Mouse (Mus musculus): ENCODE results near the gene Unc79. TPM values are rescaled to one million over a fixed set of nuclear protein-coding genes. Genes with fewer than 3 reads are reported as not detected.
A peak's percentile ranks its signal among the peaks of the same experiment; 100 is the strongest.

Unc79 gene
- total RNA-seq, 2 experiments from 2014 or later = 38.9 to 41.0 TPM

DNA sequence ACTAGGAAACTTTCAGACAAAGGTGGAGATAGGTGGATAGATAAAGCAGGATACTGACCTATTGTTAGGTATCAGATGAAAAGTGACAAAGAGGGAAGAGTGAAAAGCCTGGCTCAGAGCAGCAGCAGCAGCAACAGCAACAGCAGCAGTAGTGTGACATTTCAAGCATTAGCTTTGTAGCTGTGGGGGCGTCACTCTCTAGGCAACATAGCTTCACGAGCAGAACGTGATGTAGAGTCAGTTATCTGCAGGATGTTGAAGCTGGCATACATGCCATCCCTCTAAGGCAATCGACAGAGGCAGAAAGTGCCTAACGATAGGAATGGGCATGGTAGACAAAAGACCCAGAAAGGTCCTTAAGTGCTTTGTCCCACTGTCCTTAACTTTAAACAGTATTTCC lies 173.3 kb downstream of the Unc79 start:
- DNase-seq (ENCODE audit: low spot score in 2 of 2) = no peak

DNA sequence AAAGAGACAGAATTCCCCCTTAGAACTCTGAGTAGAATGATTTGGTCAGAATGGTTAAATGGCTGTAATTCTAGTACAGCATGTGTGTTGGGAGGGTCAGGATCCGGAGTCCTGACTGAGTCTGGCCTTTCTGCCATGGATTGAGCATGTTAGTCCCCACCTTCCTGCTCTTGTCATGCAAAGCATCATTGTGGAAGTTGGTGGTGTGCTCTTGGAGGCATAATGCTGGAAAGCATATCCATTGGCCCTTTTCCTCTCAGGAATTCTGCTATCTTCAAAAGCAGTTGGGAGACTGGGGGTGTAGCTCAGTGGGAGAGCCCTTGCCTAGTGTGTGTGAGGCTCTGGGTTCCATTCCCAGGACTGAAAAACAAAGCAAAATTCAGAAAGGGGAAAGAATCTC lies 175.2 kb downstream of the Unc79 start:
- DNase-seq (ENCODE audit: low spot score in 2 of 2) = no peak

DNA sequence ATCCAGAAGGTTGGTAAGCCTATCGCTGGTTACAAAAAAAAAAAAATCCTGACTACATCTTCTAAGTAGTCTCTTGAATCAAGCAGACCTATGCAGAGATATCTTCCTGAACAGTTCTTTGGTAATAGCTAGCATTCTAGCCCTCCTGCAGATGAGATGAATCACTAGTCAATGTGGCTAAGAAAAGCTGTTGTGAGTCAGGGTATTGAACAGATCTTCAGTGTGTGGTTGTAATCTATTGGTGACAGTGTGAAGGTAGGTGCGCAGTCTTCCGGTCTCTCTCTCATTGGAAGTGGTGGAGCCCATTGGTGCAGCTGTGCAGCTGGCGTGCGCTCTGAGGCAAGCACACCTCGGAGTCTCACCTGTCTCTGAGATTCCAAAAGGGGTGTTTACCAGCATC lies 180.3 kb downstream of the Unc79 start:
- no peak for DNase-seq (ENCODE audit: low spot score in 2 of 2)

DNA sequence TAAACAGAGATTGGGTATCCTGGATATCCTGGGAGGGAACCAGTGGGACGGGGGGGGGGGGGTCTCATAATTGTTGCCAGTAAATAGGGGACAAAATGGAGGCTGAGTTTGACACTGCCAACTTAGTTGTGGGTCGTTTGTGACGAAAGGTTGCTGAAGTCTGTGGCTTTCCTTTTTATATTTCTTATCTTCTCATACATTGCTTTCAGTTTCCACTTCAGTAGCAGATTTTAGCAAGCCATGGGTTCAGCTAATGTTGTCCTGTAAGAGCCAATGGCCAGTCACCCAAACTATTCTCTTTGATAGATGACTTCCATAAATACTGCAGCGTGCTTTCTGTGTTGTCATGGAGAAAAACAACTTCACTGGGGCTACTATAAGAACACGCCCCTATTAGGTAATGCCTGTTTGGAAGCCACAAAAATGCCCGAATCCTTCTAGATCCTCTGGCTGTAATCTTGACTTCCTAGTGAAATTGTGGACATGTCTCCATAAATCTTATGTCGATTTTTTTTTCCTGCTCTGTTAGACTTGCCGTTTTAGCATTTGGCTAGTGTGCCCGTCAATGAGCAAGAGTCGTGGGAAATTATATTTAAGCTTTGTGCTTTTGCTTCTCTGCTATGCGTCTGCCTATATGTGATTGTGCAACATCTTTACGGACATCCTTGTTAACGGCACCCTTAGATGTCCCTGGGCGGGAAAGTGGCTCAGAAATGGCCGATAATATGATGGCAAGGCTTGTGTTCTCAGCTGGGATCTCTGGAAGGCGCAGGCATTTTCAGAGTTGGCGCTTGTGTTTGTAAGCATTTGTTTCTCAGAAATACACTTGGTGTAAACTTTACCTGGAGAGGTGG lies 181.0 kb downstream of the Unc79 start:
- DNase-seq (ENCODE audit: low spot score in 2 of 2) = no peak

DNA sequence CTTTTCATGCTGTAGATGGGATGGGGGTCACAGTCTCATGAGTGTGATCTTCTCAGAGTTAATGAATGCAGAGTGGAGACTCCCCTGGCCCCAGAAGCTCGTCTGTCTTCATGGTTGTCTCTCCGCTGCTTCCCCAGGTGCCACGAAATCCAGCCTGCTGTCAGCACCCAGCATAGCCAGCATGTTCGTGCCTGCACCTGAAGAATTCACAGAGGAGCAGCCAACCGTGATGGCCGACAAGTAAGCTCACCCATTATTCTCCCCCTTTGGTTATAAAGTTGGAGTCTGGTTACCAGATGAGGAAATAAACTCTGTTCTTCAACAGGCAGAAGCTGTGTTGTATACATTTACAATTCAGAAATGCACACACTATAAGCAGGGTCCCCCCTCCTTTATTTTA lies 182.8 kb downstream of the Unc79 start:
- no peak for DNase-seq (ENCODE audit: low spot score in 2 of 2)

DNA sequence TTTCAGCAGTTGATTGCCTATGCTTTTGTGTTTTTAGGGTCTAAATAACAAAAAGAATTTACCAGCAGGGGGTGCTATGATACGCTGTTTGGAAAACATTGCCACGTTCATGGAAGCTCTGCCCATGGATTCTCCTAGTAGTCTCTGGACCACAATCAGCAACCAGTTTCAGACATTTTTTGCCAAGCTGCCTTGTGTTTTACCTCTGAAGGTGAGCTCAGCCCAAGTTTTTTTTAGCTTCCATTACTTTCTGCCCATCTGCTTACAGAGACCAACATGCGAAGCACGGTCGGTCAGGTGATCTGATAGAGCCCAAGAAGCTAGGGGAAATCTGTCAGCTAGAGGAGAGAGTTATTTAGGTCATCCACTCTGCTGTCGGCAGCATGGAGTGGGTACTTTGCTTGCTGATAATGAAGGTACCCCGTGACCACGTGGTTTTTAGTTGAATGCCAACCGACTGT lies 193.9 kb downstream of the Unc79 start:
- peak in 1 of 2 experiments; percentile 39 for DNase-seq (ENCODE audit: low spot score in 2 of 2)

DNA sequence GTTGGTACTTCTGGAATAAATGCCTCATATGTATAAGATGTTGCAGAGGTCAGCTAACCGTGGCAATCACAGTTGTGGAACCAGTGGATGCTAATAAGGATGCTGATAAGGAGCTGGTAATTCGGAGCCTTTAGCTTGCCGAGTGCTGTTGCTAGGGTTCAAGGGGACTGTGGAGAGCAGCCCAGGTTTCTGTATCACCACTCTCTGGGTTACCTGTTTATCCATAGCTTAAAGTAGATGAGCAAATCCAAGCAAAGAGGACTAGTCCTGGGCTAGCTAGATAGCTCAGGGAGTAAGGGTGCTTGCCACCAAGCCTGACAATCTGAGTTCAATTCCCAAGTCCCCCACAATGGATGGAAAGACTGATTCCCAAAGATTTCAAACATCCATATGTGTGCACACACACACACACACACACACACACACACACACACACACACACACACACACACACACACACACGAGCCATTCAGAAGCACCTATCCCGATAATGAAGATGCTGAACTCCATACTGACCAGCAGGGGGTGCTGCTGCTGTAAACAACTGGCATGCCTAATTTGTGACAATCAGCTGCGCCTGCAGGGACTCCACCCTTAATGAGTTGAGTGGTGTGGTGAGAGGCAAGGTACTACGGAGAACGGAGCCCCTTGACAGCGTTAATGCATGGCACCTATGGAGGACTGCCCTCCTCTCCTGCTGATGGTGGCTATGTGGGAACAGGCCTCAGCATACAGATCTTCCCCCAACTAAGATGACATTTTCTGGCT lies 195.3 kb downstream of the Unc79 start:
- DNase-seq (ENCODE audit: low spot score in 2 of 2) = peak; percentile 59 to 66

DNA sequence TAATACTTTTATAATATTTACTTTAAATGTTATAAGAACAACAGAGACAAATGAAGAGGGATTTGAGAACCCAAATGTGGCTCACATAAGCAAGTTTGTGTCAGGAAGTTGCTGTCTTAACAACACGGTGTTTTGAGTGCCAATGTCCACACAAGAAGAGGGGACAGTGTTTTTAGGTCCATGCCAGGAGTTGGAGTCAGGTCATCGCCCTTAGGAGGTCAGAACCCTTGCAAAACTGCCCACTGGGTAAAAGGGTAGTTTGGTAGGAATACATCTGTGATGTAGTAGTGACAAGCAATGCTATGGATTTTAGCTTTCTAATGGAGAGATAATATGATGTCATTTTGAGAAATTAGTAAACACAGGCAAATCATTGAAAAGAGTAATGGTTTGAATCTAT lies 201.6 kb downstream of the Unc79 start:
- no peak for DNase-seq (ENCODE audit: low spot score in 2 of 2)

DNA sequence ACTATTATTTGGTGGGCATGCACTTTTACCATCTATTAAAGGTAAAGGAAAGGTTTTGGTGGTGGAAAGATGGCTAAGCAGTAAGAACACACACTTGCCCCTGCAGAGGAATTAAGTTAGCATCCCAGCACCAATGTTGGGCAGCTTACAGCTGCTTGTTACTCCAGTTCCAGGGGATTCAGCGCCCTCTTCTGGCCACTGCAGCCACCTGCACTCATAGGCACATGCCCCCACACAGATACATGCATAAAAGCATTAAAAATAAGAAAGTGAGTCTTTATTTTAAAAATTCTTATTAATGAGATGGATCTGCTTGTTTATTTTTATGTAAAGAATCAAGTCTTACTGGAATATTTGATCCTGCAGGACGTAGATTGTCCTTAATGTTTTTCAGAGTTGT lies 206.3 kb downstream of the Unc79 start:
- DNase-seq (ENCODE audit: low spot score in 2 of 2) = no peak

DNA sequence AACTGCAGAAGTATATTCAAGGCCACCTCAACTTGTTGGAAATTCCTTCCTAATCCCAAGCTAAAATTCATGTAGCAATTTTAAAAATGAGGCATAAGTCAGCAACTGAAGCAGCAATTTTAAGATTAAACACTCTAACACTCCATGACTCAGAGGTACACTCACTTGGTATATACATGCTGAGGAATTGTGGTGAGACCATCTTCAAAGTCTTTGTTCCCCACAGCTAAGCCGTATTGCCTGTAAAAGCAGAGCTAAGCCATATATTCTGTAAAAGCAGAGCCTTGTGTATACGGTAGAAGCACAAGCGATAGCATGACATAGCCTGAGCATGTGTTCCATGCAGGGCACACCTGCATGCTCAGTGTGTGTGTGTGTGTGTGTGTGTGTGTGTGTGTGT lies 206.7 kb downstream of the Unc79 start:
- DNase-seq (ENCODE audit: low spot score in 2 of 2) = no peak

DNA sequence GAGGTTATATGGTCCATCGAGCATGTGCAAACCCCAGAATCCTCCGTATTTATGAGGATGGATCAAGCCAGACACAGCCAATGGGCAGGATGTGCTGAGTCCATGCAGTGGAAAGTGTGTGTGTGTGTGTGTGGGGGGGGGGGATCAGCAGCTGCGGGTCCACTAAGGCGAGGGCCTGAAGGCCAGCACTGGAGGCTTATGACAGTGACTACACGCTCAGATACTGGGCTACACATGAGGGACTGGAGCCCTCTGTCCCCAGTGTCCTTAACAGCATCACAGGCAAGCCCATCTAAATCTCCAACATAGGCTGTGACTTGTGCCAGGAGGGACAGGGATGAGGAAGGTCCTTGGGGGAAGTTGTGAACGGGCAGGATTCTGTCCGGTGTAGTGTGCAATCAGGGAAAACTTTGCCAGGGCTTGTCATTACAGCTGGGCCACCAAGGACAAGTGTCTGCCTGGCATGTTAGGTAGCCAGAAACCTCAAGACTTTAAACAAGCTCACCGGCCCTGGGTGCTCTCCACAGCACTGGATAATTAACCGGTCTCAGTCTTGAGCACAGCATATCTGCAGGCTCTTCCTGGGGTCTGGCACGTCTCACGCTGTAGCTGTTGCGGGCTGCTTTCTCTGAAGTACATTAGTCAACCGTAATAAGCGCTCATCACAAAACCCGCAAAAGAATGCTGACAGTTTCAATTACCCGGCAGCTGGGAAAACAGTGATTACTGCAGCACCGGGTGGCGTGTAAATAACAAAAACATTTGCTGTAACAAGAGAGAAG lies 208.7 kb downstream of the Unc79 start:
- DNase-seq (ENCODE audit: low spot score in 2 of 2) = no peak

DNA sequence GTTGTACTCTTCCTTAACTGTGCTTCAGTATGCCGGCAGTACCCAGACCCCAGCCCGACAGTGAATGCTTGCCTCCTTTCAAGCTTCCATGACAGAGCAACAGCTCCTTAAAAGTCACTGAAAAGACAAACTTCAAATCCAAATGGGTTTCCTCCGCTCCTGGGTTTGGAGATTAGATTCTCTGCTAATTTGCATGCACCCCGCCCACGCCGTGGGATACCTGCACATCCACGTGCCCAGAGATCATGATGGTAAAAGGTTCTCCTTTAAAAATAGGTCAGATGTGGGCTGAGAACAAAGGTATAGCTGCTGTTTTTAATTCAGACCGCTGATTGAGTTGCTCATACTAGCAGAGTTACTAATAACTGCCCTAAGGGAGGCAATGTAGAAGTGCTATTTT lies 210.4 kb downstream of the Unc79 start:
- DNase-seq (ENCODE audit: low spot score in 2 of 2) = no peak

DNA sequence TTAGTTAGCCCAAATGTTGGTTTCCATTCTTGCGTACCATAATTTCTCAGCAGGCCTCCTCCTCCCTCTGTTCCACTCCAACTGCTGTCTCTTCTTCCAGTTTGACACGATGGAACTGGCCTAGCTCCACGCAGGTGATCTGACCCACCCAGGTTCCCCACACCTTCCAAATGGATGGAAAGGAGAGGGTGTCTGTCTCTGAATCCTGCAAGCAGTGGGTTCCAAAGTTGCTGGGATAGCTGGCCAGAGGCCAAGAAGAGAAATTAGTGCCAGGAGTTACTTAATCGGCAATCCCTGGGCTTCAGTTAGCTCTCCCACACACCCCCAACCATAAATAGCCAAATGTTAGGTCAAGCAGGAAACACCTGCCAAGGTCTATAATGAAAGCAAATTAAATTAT lies 212.1 kb downstream of the Unc79 start:
- DNase-seq (ENCODE audit: low spot score in 2 of 2) = no peak

DNA sequence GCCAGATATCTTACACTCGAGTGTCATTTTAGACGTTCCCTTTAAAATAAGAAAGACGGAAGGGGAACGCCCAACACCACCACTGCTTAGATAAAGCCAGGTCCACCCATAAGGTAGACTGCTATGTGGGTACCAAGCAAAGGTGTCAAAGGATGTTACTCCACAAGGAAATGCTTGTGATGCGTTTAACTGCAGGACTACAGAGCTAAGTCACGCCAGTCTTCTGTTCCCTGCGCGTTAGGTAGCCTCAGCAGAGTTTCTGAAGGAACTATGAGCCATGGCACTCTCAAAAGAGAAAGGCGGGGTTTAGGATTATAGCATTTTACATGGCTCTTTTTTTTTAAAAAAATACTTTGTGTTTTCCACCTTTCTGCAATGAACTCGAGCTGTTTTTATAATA lies 214.9 kb downstream of the Unc79 start:
- DNase-seq (ENCODE audit: low spot score in 2 of 2) = no peak

DNA sequence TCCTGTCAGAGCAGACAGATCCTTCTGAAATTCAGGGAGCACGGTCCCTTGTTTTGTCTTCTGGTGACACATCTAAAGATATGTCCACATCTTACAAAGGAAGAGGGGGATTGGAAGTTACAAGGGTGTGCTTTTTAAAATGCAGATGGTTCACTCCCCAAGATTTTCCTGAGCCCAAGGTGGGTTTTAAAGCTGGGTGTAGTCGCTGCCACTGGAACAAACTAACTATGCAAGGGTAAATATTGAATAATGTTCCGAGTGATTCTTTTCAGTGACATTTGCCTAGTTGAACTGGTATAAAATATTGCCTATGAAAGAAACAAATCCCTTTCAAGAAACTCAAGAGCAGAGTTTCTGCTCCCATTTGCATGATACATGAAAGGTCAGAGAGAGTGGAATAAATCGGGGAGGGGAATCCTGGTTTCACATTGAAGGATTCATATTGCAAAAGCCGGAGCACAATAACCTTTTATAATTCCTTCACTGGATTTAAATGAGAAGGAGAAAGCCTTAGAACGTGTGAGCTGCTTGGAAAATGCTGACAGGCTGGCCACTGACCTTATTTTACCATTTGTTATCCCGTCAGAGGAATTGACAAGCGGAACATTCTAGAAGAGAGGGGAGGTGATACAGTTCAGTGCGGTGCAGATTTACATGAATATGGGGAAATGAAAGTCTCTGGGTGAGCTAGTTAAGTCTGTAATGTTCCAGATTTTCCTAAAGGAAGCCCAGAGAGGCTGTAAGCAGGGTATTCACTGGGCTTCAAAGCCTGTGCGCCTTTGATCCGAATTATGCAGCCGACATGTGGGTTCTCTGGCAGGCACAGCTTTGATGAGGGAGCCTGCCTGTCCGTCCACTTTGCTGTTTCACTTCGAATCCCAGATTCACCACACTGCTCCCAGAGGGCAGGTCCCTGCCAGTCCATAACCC lies 215.7 kb downstream of the Unc79 start:
- no peak for DNase-seq (ENCODE audit: low spot score in 2 of 2)

DNA sequence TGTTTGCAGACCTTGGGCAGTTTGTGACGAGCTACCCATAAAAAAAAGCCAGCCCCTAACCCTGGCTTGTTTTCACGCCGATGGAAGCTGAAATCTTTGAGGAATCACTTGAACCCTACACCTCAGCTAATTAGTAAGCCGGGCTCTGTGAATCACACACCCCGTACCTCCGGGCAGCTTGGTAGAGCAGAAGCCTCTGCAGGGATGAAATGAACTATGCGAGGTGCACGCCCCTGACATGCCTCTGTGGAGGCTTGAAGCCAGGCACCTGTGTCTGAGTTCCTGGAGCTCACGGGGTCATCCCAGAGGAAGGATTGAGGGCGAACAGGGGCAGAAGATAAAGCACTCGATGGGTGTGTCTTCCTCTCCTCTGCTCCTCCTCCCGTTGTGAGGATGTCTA lies 220.2 kb downstream of the Unc79 start:
- DNase-seq (ENCODE audit: low spot score in 2 of 2) = no peak

DNA sequence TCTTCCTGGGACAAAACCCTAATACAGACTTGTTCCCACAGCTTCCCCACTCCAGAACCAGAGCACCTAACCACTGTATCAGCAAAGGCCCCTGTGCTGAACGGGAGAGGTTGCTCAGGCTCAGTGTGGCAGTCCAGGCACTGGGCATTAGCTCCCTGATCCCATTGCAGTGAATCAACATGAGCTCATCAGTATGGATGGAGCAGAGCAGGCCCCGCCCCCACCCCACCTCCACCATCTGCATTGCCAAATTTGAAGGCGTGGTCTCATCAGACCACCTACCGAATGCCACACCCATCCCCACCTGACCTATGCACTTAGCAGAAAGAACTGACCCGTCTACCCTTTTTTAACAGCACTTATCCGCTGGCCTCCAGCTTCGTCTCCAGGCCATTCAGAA lies 234.4 kb downstream of the Unc79 start:
- DNase-seq (ENCODE audit: low spot score in 2 of 2) = no peak

DNA sequence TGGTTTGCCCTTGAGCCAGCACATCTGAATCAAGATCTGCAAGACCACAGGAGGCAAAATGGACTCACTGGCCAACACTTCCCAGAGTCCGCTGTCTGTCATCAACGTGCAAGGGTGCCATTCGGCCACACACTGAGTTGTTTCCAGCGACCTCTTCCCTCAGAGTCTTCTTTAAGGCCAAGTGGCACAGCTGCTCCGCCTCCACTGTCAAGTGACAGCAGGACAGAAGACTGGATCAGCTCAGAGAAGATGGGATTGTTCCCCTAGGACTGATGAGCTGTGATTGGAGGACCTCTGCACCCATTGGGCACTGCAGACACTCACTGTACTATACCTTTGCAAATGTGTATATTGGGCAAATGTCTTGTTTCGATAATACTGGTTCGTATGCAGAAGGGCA lies 238.4 kb downstream of the Unc79 start:
- no peak for DNase-seq (ENCODE audit: low spot score in 2 of 2)

DNA sequence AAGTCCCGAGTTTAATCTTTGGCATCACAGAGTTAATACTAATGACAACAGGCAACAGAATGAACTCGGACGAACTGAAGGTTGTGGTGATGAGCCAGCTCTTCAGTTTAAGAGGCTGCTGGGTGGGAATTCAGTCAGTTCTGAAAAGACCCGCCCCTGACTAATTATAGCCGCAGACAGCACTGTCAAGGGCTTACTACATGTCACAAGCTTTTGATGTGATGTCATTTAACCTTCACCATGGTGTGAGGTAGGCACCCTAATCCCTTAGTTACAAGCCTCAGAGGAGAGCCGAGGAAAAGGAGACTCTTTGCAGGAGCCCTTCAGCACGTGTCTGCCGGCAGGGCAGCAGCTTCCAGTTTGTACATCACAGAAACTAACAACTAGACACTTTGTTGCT lies 239.6 kb downstream of the Unc79 start:
- DNase-seq (ENCODE audit: low spot score in 2 of 2) = no peak

DNA sequence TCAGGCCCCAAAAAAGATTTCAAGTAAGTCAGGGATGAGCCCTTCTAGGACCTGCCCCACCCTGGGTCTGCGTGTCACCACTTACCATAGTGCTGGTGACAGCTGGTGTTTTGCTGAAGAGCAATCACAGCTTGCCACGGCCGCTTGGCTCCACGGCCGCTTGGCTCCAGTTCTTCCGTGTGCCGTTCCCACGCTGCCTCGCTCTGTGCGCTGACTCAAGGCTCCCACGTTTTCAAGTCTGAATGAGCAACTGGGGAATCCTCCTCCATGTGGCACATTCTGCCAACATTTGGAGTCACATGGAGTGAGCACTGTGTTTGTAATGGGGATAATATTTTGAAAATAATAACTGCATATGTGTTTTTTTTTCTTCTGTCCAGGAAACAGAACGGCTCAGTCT lies 241.1 kb downstream of the Unc79 start:
- DNase-seq (ENCODE audit: low spot score in 2 of 2) = peak; percentile 41 to 54

DNA sequence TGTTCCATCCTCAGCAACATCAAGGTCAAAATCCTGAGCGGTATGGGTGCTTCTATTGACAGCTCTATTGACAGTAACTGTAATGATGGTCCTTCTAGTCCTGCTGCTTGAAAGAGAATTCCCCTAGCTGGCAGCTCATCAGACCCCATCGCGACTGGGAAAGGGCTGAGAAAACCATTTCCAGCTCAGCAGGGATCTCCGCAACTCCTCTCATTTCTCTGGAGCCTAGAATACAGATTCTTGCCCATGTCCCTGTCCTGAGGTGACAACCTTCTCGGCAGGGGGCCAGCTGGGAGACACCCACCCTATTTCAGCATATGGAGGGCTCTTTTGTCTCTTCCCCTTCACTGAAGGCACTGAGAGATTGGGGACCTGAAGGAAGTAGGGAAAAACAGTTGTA lies 244.3 kb downstream of the Unc79 start:
- DNase-seq (ENCODE audit: low spot score in 2 of 2) = no peak

All from layer of hippocampus, postnatal 10 days (tissue).